Mouse (Mus musculus): Measurements from ENCODE around the gene Aox3.

The Aox3 gene

GRCm38 (mm10) chr1:58197023-58197422 is 84.1 kb downstream of the Aox3 start:
- no peak for DNase-seq (ENCODE audit: extremely low read depth, low read depth, low spot score)

GRCm38 (mm10) chr1:58198386-58198785 is 85.5 kb downstream of the Aox3 start:
- no peak for DNase-seq (ENCODE audit: extremely low read depth, low read depth, low spot score)

- DNase-seq (ENCODE audit: extremely low read depth, low read depth, low spot score) = no peak
Measured at GRCm38 (mm10) chr1:58210203-58210602, 97.3 kb downstream of the Aox3 start, which contains the start of gene Aox4. Aox4 (plus strand) TSS chr1:58210397.

- no peak for DNase-seq (ENCODE audit: extremely low read depth, low read depth, low spot score)
Measured at GRCm38 (mm10) chr1:58212805-58213204, 99.9 kb downstream of the Aox3 start.

- no peak for DNase-seq (ENCODE audit: extremely low read depth, low read depth, low spot score)
Measured at GRCm38 (mm10) chr1:58213838-58214237, 100.9 kb downstream of the Aox3 start.

- DNase-seq (ENCODE audit: extremely low read depth, low read depth, low spot score) = no peak
Measured at GRCm38 (mm10) chr1:58215353-58215752, 102.4 kb downstream of the Aox3 start.

- no peak for DNase-seq (ENCODE audit: extremely low read depth, low read depth, low spot score)
Measured at GRCm38 (mm10) chr1:58215956-58216532, 103.1 kb downstream of the Aox3 start.

- no peak for DNase-seq (ENCODE audit: extremely low read depth, low read depth, low spot score)
Measured at GRCm38 (mm10) chr1:58221070-58221469, 108.1 kb downstream of the Aox3 start.

- no peak for DNase-seq (ENCODE audit: extremely low read depth, low read depth, low spot score)
Measured at GRCm38 (mm10) chr1:58221879-58222278, 108.9 kb downstream of the Aox3 start.

GRCm38 (mm10) chr1:58228086-58228485 is 115.2 kb downstream of the Aox3 start:
- no peak for DNase-seq (ENCODE audit: extremely low read depth, low read depth, low spot score)

GRCm38 (mm10) chr1:58228916-58229315 is 116.0 kb downstream of the Aox3 start:
- DNase-seq (ENCODE audit: extremely low read depth, low read depth, low spot score) = no peak

GRCm38 (mm10) chr1:58229774-58230173 is 116.8 kb downstream of the Aox3 start:
- no peak for DNase-seq (ENCODE audit: extremely low read depth, low read depth, low spot score)

- no peak for DNase-seq (ENCODE audit: extremely low read depth, low read depth, low spot score)
Measured at GRCm38 (mm10) chr1:58230542-58230941, 117.6 kb downstream of the Aox3 start.

GRCm38 (mm10) chr1:58235405-58235804 is 122.5 kb downstream of the Aox3 start:
- no peak for DNase-seq (ENCODE audit: extremely low read depth, low read depth, low spot score)

GRCm38 (mm10) chr1:58237527-58238299 is 124.8 kb downstream of the Aox3 start:
- peak; percentile 25 for DNase-seq (ENCODE audit: extremely low read depth, low read depth, low spot score)

GRCm38 (mm10) chr1:58238440-58238839 is 125.5 kb downstream of the Aox3 start:
- DNase-seq (ENCODE audit: extremely low read depth, low read depth, low spot score) = no peak

- no peak for DNase-seq (ENCODE audit: extremely low read depth, low read depth, low spot score)
Measured at GRCm38 (mm10) chr1:58238961-58239360, 126.0 kb downstream of the Aox3 start.

- no peak for DNase-seq (ENCODE audit: extremely low read depth, low read depth, low spot score)
Measured at GRCm38 (mm10) chr1:58240347-58240746, 127.4 kb downstream of the Aox3 start.

- no peak for DNase-seq (ENCODE audit: extremely low read depth, low read depth, low spot score)
Measured at GRCm38 (mm10) chr1:58244487-58244886, 131.6 kb downstream of the Aox3 start.

GRCm38 (mm10) chr1:58248518-58248917 is 135.6 kb downstream of the Aox3 start:
- DNase-seq (ENCODE audit: extremely low read depth, low read depth, low spot score) = no peak

Measured in fat pad, adult 2 months (tissue).